Mouse (Mus musculus): Measurements from ENCODE around the gene Plekha1. TPM values are rescaled to one million over a fixed set of nuclear protein-coding genes. Genes with fewer than 3 reads are reported as not detected.

Gene Plekha1
- polyA plus RNA-seq, 1 experiment from 2014 or later: 45.1 TPM

Small RNA genes within 50 kb of the gene (microRNA-seq; reads per million reads assigned to microRNA genes)
- not detected for gene Mir7061

Other genes starting within 250 kb of the Plekha1 start
- 0.04 TPM in 1 of 2 replicates, not detected in the other for gene Btbd16, start 91.7 kb upstream of the Plekha1 start, polyA plus RNA-seq (2016; fragmentation: Nextera tagmentation; extraction: Ambion mirVana)
- gene Htra1, start 70.4 kb downstream of the Plekha1 start, polyA plus RNA-seq (2016; fragmentation: Nextera tagmentation; extraction: Ambion mirVana): 11.6 and 16.2 TPM in 2 replicates
- not detected in 2 replicates for gene Dmbt1, start 166.3 kb downstream of the Plekha1 start, polyA plus RNA-seq (2016; fragmentation: Nextera tagmentation; extraction: Ambion mirVana)